Mouse (Mus musculus): ENCODE data around the gene Krtap9-1.
"Not testable (repeated sequence)": the region's sequence is repeated elsewhere in the genome, so short reads cannot be mapped to it uniquely, and the experiment has no call there.

Gene Krtap9-1

GRCm38 (mm10) chr11:99873089-99873488, at the start of gene Krtap9-1:
Gene Krtap9-1, plus strand, starts transcription at chr11:99873389.
- not testable (repeated sequence) for DNase-seq (ENCODE audit: low spot score)

- DNase-seq (ENCODE audit: low spot score), result no peak
These were observed 35.2 kb upstream of the Krtap9-1 start, which contains the start of gene 2300003K06Rik for GRCm38 (mm10) chr11:99837966-99838365. Gene 2300003K06Rik, minus strand, starts transcription at chr11:99838066.

- DNase-seq (ENCODE audit: low spot score), result no peak
These were observed 31.0 kb upstream of the Krtap9-1 start for GRCm38 (mm10) chr11:99842185-99842584.

- DNase-seq (ENCODE audit: low spot score), result no peak
These were observed 26.4 kb upstream of the Krtap9-1 start for GRCm38 (mm10) chr11:99846746-99847145.

- no peak for DNase-seq (ENCODE audit: low spot score)
These were observed 21.7 kb upstream of the Krtap9-1 start, which contains the start of gene Krtap4-16 for GRCm38 (mm10) chr11:99851508-99851907. Gene Krtap4-16, minus strand, starts transcription at chr11:99851608.

- DNase-seq (ENCODE audit: low spot score), result no peak
These were observed 19.1 kb upstream of the Krtap9-1 start for GRCm38 (mm10) chr11:99854121-99854520.

GRCm38 (mm10) chr11:99857617-99858016, 15.6 kb upstream of the Krtap9-1 start, which contains the start of gene Gm11568:
Gene Gm11568, plus strand, starts transcription at chr11:99857917.
- DNase-seq (ENCODE audit: low spot score), result no peak

GRCm38 (mm10) chr11:99858761-99859160, 14.4 kb upstream of the Krtap9-1 start:
- no peak for DNase-seq (ENCODE audit: low spot score)

GRCm38 (mm10) chr11:99864176-99864575, 9.0 kb upstream of the Krtap9-1 start, which contains the start of gene Gm11559:
Gene Gm11559, plus strand, starts transcription at chr11:99864476.
- not testable (repeated sequence) for DNase-seq (ENCODE audit: low spot score)

GRCm38 (mm10) chr11:99878887-99879286, 5.7 kb downstream of the Krtap9-1 start, which contains the start of gene Gm11567:
Gene Gm11567, plus strand, starts transcription at chr11:99879187.
- not testable (repeated sequence) for DNase-seq (ENCODE audit: low spot score)

- DNase-seq (ENCODE audit: low spot score), result no peak
These were observed 34.4 kb downstream of the Krtap9-1 start, which contains the start of gene Krtap31-1 for GRCm38 (mm10) chr11:99907620-99908019. Gene Krtap31-1, plus strand, starts transcription at chr11:99907920.

GRCm38 (mm10) chr11:99914451-99914850, 41.3 kb downstream of the Krtap9-1 start, which contains the start of gene Gm11565:
Gene Gm11565, plus strand, starts transcription at chr11:99914751.
- DNase-seq (ENCODE audit: low spot score), result no peak

Measured in MN1 (cell line).